Mouse (Mus musculus): ENCODE data around the gene Camk1d. TPM values are rescaled to one million over a fixed set of nuclear protein-coding genes. Genes with fewer than 3 reads are reported as not detected.

Camk1d gene
- total and polyA plus RNA-seq, 2 experiments from 2014 or later, result 8.0 to 20.9 TPM

GRCm38 (mm10) chr2:5499620-5500019 is 214.7 kb downstream of the Camk1d start:
- Histone ChIP-seq H3K4me1 (ENCODE audit: insufficient read depth, low read length) (no peaks in the 10 kb centered on the region), H3K36me3 (ENCODE audit: insufficient read depth, low read length) (no peaks in the 10 kb centered on the region), H3K9ac (replicated peaks; ENCODE audit: low read length, poor library complexity, severe bottlenecking) (no peak overlapping the region), H3K27ac (ENCODE audit: low read depth, low read length) (no peak overlapping the region), H3K4me2 (ENCODE audit: low read depth, low read length, poor library complexity, severe bottlenecking) (no peak overlapping the region), H3K27me3 (ENCODE audit: insufficient read depth, low read length) (no peaks in the 10 kb centered on the region), H3K4me3 (ENCODE audit: low read depth, low read length) (no peak overlapping the region), H3K9me3 (ENCODE audit: low read length) (no peaks in the 10 kb centered on the region)
- no peak for TF ChIP-seq CTCF (IDR thresholded peaks at IDR 0.05)
- WGBS, result 54% methylated on average over 4 of the region's 4 CpGs
- DNase-seq (ENCODE audit: low spot score) (peak; percentile 21), ATAC-seq (ENCODE audit: low FRiP score) (no peak)

GRCm38 (mm10) chr2:5489916-5490315 is 224.4 kb downstream of the Camk1d start:
- Histone ChIP-seq H3K9me3 (ENCODE audit: low read length) (no peaks in the 10 kb centered on the region), H3K4me1 (ENCODE audit: insufficient read depth, low read length) (no peaks in the 10 kb centered on the region), H3K4me2 (ENCODE audit: low read depth, low read length, poor library complexity, severe bottlenecking) (no peak overlapping the region), H3K27me3 (ENCODE audit: insufficient read depth, low read length) (no peaks in the 10 kb centered on the region), H3K36me3 (ENCODE audit: insufficient read depth, low read length) (no peaks in the 10 kb centered on the region), H3K4me3 (ENCODE audit: low read depth, low read length) (no peak overlapping the region), H3K27ac (ENCODE audit: low read depth, low read length) (0 out of 2 replicates have a peak overlapping the region, but pooled peaks have one; percentile 18), H3K9ac (replicated peaks; ENCODE audit: low read length, poor library complexity, severe bottlenecking) (no peak overlapping the region)
- no peak for TF ChIP-seq CTCF (IDR thresholded peaks at IDR 0.05)
- WGBS, result 47% methylated on average over 5 of the region's 5 CpGs
- no peak for ATAC-seq (ENCODE audit: low FRiP score)
- peak; percentile 4 for DNase-seq (ENCODE audit: low spot score)

- ATAC-seq (ENCODE audit: low FRiP score), result no peak
- H3K27me3 ChIP-seq (ENCODE audit: insufficient read depth, low read length), result no peaks in the 10 kb centered on the region
- H3K4me3 ChIP-seq (ENCODE audit: low read depth, low read length), result no peak overlapping the region
- H3K27ac ChIP-seq (ENCODE audit: low read depth, low read length), result no peak overlapping the region
- H3K4me1 ChIP-seq (ENCODE audit: insufficient read depth, low read length), result 0 out of 2 replicates have a peak, but pooled peaks cover 5% of the 10 kb centered on the region
- H3K9ac ChIP-seq (replicated peaks; ENCODE audit: low read length, poor library complexity, severe bottlenecking), result no peak overlapping the region
- no peak for DNase-seq (ENCODE audit: low spot score)
- H3K4me2 ChIP-seq (ENCODE audit: low read depth, low read length, poor library complexity, severe bottlenecking), result no peak overlapping the region
- H3K9me3 ChIP-seq (ENCODE audit: low read length), result no peaks in the 10 kb centered on the region
- WGBS, result 90% methylated on average over 3 of the region's 3 CpGs
- no peak for TF ChIP-seq CTCF (IDR thresholded peaks at IDR 0.05)
- H3K36me3 ChIP-seq (ENCODE audit: insufficient read depth, low read length), result no peaks in the 10 kb centered on the region
Measured at GRCm38 (mm10) chr2:5487344-5487743, 227.0 kb downstream of the Camk1d start.

GRCm38 (mm10) chr2:5486663-5487062 is 227.7 kb downstream of the Camk1d start:
- H3K9me3 ChIP-seq (ENCODE audit: low read length), result no peaks in the 10 kb centered on the region
- ATAC-seq (ENCODE audit: low FRiP score) (no peak), DNase-seq (ENCODE audit: low spot score) (no peak)
- H3K27me3 ChIP-seq (ENCODE audit: insufficient read depth, low read length), result no peaks in the 10 kb centered on the region
- H3K36me3 ChIP-seq (ENCODE audit: insufficient read depth, low read length), result no peaks in the 10 kb centered on the region
- no peak for TF ChIP-seq CTCF (IDR thresholded peaks at IDR 0.05)
- no peak overlapping the region for H3K9ac ChIP-seq (replicated peaks; ENCODE audit: low read length, poor library complexity, severe bottlenecking)
- H3K27ac ChIP-seq (ENCODE audit: low read depth, low read length), result no peak overlapping the region
- 92% methylated on average over 7 of the region's 7 CpGs for WGBS
- no peak overlapping the region for H3K4me2 ChIP-seq (ENCODE audit: low read depth, low read length, poor library complexity, severe bottlenecking)
- 0 out of 2 replicates have a peak, but pooled peaks cover 5% of the 10 kb centered on the region for H3K4me1 ChIP-seq (ENCODE audit: insufficient read depth, low read length)
- no peak overlapping the region for H3K4me3 ChIP-seq (ENCODE audit: low read depth, low read length)

GRCm38 (mm10) chr2:5485786-5486185 is 228.5 kb downstream of the Camk1d start:
- H3K4me2 ChIP-seq (ENCODE audit: low read depth, low read length, poor library complexity, severe bottlenecking), result no peak overlapping the region
- no peak for ATAC-seq (ENCODE audit: low FRiP score)
- H3K9me3 ChIP-seq (ENCODE audit: low read length), result no peaks in the 10 kb centered on the region
- no peak overlapping the region for H3K4me3 ChIP-seq (ENCODE audit: low read depth, low read length)
- TF ChIP-seq CTCF (IDR thresholded peaks at IDR 0.05), result no peak
- H3K27me3 ChIP-seq (ENCODE audit: insufficient read depth, low read length), result no peaks in the 10 kb centered on the region
- no peak for DNase-seq (ENCODE audit: low spot score)
- H3K4me1 ChIP-seq (ENCODE audit: insufficient read depth, low read length), result 0 out of 2 replicates have a peak, but pooled peaks cover 5% of the 10 kb centered on the region
- H3K9ac ChIP-seq (replicated peaks; ENCODE audit: low read length, poor library complexity, severe bottlenecking), result no peak overlapping the region
- WGBS, result 95% methylated on average over 6 of the region's 6 CpGs
- H3K27ac ChIP-seq (ENCODE audit: low read depth, low read length), result no peak overlapping the region
- no peaks in the 10 kb centered on the region for H3K36me3 ChIP-seq (ENCODE audit: insufficient read depth, low read length)

- H3K27me3 ChIP-seq (ENCODE audit: insufficient read depth, low read length), result no peaks in the 10 kb centered on the region
- H3K4me2 ChIP-seq (ENCODE audit: low read depth, low read length, poor library complexity, severe bottlenecking), result no peak overlapping the region
- no peak for ATAC-seq (ENCODE audit: low FRiP score)
- TF ChIP-seq CTCF (IDR thresholded peaks at IDR 0.05), result no peak
- H3K4me3 ChIP-seq (ENCODE audit: low read depth, low read length), result no peak overlapping the region
- no peak for DNase-seq (ENCODE audit: low spot score)
- no peaks in the 10 kb centered on the region for H3K9me3 ChIP-seq (ENCODE audit: low read length)
- 89% methylated on average over 3 of the region's 3 CpGs for WGBS
- no peaks in the 10 kb centered on the region for H3K36me3 ChIP-seq (ENCODE audit: insufficient read depth, low read length)
- H3K4me1 ChIP-seq (ENCODE audit: insufficient read depth, low read length), result 0 out of 2 replicates have a peak, but pooled peaks cover 5% of the 10 kb centered on the region
- no peak overlapping the region for H3K27ac ChIP-seq (ENCODE audit: low read depth, low read length)
- no peak overlapping the region for H3K9ac ChIP-seq (replicated peaks; ENCODE audit: low read length, poor library complexity, severe bottlenecking)
Measured at GRCm38 (mm10) chr2:5479886-5480285, 234.4 kb downstream of the Camk1d start.
